Mouse (Mus musculus) heart, embryonic 11.5 days (tissue): ENCODE data around the gene Trim80. TPM values are rescaled to one million over a fixed set of nuclear protein-coding genes. Genes with fewer than 3 reads are reported as not detected.
"Not testable (repeated sequence)": the region's sequence is repeated elsewhere in the genome, so short reads cannot be mapped to it uniquely, and the experiment has no call there.

Experiments
- ATAC-seq: fragments of 200-750 bp; cut with Nextera tagmentation; replicated peaks from 2 replicates; pipeline ENCODE4 v1.8.0; 2017; ENCODE audit warnings: moderate library complexity; ENCODE audit not compliant: insufficient number of reproducible peaks, low FRiP score, low TSS enrichment
- H3K27ac ChIP-seq: fragments of 300-500 bp; sonication (generic); 2 replicates; pipeline ENCODE4 v1.5.1; 2014; ENCODE audit warnings: mild to moderate bottlenecking, low read depth, low read length
- H3K27me3 ChIP-seq: fragments of 300-500 bp; sonication (generic); 2 replicates; pipeline ENCODE4 v1.6.1; 2014; ENCODE audit warnings: mild to moderate bottlenecking, low read length, mixed read lengths; ENCODE audit not compliant: control insufficient read depth, insufficient read depth
- H3K36me3 ChIP-seq: fragments of 300-500 bp; sonication (generic); 2 replicates; pipeline ENCODE4 v1.6.1; 2014; ENCODE audit warnings: mild to moderate bottlenecking, low read length, moderate library complexity, mixed read lengths; ENCODE audit not compliant: control insufficient read depth, insufficient read depth
- H3K4me1 ChIP-seq: fragments of 300-500 bp; sonication (generic); 2 replicates; pipeline ENCODE4 v1.6.1; 2014; ENCODE audit warnings: low read length; ENCODE audit not compliant: control insufficient read depth, insufficient read depth
- H3K4me2 ChIP-seq: fragments of 300-500 bp; sonication (generic); 2 replicates; pipeline ENCODE4 v1.6.1; 2014; ENCODE audit warnings: mild to moderate bottlenecking, moderate library complexity
- H3K4me3 ChIP-seq: fragments of 300-500 bp; sonication (generic); 2 replicates; pipeline ENCODE4 v1.5.1; 2014; ENCODE audit warnings: low read depth, low read length
- H3K9ac ChIP-seq: fragments of 300-500 bp; sonication (generic); 2 replicates; pipeline ENCODE4 v1.6.1; 2014; ENCODE audit warnings: mild to moderate bottlenecking, low read depth, low read length, moderate library complexity
- H3K9me3 ChIP-seq: fragments of 300-500 bp; sonication (generic); replicated peaks from 2 replicates; pipeline ENCODE4 v1.6.1; 2016; ENCODE audit warnings: low read length; ENCODE audit not compliant: control insufficient read depth
- WGBS: fragments of 180-500 bp; shearing (Covaris S2); extraction: QIAGEN DNeasy Blood & Tissue Kit; methylation state at CpG from one replicate; pipeline ENCODE4 v1.1.7; 2014; ENCODE audit not compliant: insufficient replicate concordance; 5-methylcytosine and 5-hydroxymethylcytosine counted together
- polyA plus RNA-seq: library from polyadenylated mRNA; unstranded; fragments of >200 nt; fragmentation: Nextera tagmentation; extraction: Ambion mirVana; gene quantifications from 2 replicates; pipeline ENCODE4 v1.2.1, GENCODE M21; 2014

Gene Trim80
- polyA plus RNA-seq, 1 experiment from 2014 or later, result 0.26 TPM

DNA sequence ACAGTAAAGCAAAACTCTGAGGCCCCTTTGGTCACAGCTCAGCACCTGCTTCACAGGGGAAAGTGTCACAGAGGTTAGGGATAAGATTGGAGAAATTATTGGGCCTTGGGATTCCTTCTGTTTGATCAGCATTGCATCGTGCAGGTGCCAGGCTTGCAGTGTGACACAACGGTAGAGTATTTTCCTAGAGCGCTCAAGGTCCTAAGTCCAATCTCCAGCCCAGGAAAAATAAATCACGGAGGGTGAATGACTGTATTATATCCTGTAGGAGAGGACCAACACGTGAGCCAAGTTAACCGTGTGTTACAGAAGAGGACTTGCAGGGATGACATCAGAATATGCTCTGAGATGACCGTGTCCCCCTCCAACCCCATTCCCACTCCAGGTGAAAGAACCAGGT is 9.8 kb downstream of the Trim80 start:
- H3K27ac ChIP-seq, result no peak overlapping the region
- ATAC-seq, result no peak
- H3K4me3 ChIP-seq, result no peak overlapping the region
- H3K4me2 ChIP-seq, result no peak overlapping the region
- WGBS, result 79% methylated on average over 7 of the region's 7 CpGs
- no peak overlapping the region for H3K9ac ChIP-seq
- H3K4me1 ChIP-seq, result peaks cover 23% of the 10 kb centered on the region
- no peaks in the 10 kb centered on the region for H3K9me3 ChIP-seq
- no peaks in the 10 kb centered on the region for H3K36me3 ChIP-seq
- no peaks in the 10 kb centered on the region for H3K27me3 ChIP-seq

DNA sequence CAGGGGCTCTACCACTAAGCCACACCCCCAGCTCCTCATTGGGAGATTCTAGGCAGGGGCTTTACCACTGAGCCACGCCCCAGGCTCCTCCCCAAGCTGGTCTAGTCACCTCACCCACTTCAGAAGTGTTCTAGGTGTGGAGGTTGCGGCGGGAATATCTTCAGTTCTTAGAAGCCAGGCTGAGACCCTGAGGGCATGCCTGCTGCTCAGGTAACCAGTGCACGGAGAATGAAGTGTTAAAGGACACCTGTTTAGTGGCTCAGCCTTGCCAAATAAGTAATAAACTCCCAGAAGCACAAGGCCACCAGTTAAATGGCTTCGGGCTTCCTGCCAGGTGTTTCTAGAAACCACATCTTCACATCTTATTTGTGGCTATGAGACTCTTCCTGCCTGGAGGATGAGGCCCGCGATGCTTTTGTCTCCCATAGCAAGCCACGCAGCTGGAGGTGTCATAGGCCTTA is 11.5 kb downstream of the Trim80 start:
- H3K9ac ChIP-seq, result no peak overlapping the region
- H3K36me3 ChIP-seq, result no peaks in the 10 kb centered on the region
- 83% methylated on average over 8 of the region's 8 CpGs for WGBS
- no peaks in the 10 kb centered on the region for H3K27me3 ChIP-seq
- H3K4me1 ChIP-seq, result peaks cover 16% of the 10 kb centered on the region
- no peak overlapping the region for H3K27ac ChIP-seq
- no peaks in the 10 kb centered on the region for H3K9me3 ChIP-seq
- no peak overlapping the region for H3K4me3 ChIP-seq
- no peak overlapping the region for H3K4me2 ChIP-seq
- ATAC-seq, result no peak

DNA sequence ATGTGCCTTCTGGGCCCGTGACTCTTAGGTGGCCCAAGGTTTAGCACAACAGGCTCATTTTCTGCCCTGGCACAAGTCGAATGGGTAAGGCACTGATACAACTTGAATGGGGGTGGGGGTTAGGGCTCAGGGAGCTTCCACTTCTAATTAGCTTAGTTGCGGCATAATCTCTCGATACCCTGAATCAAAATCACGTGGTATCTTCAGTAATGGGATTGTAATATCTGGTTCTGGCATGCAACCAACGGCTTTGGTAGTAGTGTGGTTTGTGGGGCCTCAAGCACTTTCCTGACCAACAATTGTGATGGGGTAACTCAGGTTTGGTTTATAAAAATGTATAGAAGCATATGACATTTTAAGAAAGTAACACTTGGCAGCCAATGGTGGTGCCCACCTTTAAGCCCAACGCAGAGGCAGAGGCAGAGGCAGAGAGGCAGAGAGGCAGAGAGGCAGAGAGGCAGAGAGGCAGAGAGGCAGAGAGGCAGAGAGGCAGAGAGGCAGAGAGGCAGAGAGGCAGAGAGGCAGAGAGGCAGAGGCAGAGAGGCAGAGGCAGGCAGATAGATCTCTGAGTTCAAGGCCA is 12.0 kb downstream of the Trim80 start:
- H3K4me1 ChIP-seq, result peaks cover 11% of the 10 kb centered on the region

DNA sequence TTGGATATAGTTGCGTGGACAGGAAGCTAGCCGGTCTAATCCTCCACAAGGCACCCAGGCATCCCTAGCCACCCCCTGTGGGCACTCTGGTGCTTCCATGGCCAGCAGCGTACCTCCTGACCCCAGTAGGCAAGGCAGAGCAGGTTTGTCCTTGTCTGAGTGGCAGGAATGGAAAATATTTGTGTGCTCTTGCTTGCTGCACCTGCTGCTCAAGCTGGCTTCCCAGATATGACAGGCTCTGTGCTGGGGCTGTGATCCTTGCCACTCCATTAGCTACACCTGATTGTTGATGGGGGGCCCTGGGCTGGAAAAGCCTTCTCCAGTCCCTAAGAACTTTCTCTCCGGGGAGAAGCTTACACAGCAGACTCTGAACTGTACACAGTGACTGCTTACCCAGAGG is 13.0 kb downstream of the Trim80 start:
- H3K4me1 ChIP-seq, result 0 out of 2 replicates have a peak, but pooled peaks cover 11% of the 10 kb centered on the region
- no peak overlapping the region for H3K27ac ChIP-seq
- no peaks in the 10 kb centered on the region for H3K27me3 ChIP-seq
- 70% methylated on average over 4 of the region's 4 CpGs for WGBS
- H3K9ac ChIP-seq, result no peak overlapping the region
- H3K4me2 ChIP-seq, result no peak overlapping the region
- H3K4me3 ChIP-seq, result no peak overlapping the region
- no peak for ATAC-seq
- no peaks in the 10 kb centered on the region for H3K36me3 ChIP-seq
- no peaks in the 10 kb centered on the region for H3K9me3 ChIP-seq

More for the DNA sequence above, 12.0 kb downstream of the Trim80 start:
- Histone ChIP-seq H3K4me3 (no peak overlapping the region), H3K4me2 (no peak overlapping the region), H3K9ac (no peak overlapping the region), H3K27ac (no peak overlapping the region), H3K9me3 (no peaks in the 10 kb centered on the region), H3K27me3 (no peaks in the 10 kb centered on the region), H3K36me3 (no peaks in the 10 kb centered on the region)
- WGBS, result 79% methylated on average over 7 of the region's 7 CpGs
- no peak for ATAC-seq

DNA sequence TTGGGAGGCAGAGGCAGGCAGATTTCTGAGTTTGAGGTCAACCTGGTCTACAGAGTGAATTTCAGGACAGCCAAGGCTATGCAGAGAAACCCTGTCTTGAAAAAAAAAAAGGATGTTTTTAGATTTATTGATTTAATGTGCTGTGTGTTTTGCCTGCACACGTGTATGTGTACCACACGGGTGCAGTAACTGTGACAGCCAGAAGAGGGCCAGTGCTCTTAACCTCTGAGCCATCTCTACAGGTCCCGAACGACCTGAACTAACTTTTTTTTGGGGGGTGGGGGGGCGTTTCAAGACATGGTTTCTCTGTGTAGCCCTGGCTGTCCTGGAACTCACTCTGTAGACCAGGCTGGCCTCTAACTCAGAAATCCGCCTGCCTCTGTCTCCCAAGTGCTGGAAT is 14.5 kb downstream of the Trim80 start:
- H3K27me3 ChIP-seq, H3K27ac ChIP-seq, H3K9me3 ChIP-seq, H3K4me2 ChIP-seq, H3K36me3 ChIP-seq, H3K4me3 ChIP-seq, H3K9ac ChIP-seq, H3K4me1 ChIP-seq, ATAC-seq: not testable (repeated sequence)
- WGBS, result 80% methylated on average over 6 of the region's 6 CpGs

DNA sequence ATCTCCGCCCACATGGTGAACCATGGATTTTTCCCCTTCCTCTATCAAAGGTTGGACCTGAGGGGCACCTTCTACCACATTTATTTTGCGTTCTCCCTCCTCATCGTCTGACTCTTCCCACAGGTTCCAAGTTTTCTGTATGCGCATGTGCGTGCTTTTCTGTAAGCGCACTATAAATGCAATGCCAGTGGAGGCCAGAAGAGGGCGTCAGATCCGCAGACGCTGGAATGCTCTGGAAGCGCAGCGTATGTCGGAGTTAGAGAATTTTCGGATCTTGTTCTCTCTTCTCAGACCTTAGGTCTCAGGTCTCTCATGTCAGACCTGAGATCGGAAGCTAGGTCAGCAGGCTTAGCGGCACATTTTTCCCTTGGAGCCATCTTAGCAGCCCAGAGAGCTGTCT is 15.3 kb downstream of the Trim80 start:
- Histone ChIP-seq H3K27ac (no peak overlapping the region), H3K4me3 (no peak overlapping the region), H3K36me3 (no peaks in the 10 kb centered on the region), H3K9me3 (no peaks in the 10 kb centered on the region), H3K9ac (no peak overlapping the region), H3K4me2 (no peak overlapping the region), H3K27me3 (no peaks in the 10 kb centered on the region), H3K4me1 (0 out of 2 replicates have a peak, but pooled peaks cover 5% of the 10 kb centered on the region)
- 85% methylated on average over 15 of the region's 15 CpGs for WGBS
- ATAC-seq, result no peak

DNA sequence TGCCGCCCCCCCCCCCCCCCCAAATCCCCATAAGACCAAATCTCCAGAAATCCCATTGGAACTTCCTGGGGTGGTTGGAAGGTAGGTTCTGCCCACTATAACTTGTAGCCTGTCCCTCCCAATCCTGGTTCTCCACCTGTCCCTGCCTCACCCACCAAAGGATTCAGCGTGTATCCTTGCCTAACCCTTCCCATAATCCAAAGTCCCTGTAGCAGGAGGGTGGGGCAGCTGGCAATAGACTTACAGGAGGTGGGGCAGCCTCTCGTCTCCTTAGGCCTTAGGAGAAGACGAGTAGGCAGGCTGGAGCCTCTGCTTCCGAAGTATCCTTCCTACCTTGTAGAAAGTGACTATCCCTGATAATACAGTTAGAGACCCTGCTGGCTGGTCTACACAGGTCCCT is 15.8 kb downstream of the Trim80 start:
- WGBS, result 78% methylated on average over 5 of the region's 5 CpGs
- H3K4me1 ChIP-seq, result 0 out of 2 replicates have a peak, but pooled peaks cover 5% of the 10 kb centered on the region
- H3K27me3 ChIP-seq, result no peaks in the 10 kb centered on the region
- H3K4me2 ChIP-seq, result no peak overlapping the region
- no peak overlapping the region for H3K27ac ChIP-seq
- ATAC-seq, result no peak
- no peak overlapping the region for H3K9ac ChIP-seq
- H3K9me3 ChIP-seq, result no peaks in the 10 kb centered on the region
- H3K4me3 ChIP-seq, result no peak overlapping the region
- no peaks in the 10 kb centered on the region for H3K36me3 ChIP-seq

DNA sequence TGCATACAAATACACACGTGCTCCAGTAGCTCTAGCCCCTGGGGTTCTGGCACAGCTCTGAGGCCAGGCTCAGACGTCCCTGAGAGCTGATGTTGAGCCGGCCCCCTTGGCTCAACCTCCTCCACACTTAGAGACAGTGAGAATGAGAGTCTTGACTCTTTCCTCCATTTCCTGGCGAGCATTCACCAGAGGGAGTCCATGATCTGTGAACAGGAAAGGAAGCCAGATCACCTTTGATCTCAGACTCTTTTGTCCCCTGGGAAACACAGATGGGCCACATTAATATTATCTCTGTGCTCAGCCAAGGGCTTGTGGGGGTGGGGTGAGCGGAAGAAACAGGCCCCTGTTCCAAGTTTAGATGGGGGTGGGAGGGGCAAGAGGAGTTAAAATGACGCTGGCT is 17.1 kb downstream of the Trim80 start:
- WGBS, result 24% methylated on average over 6 of the region's 6 CpGs
- H3K27me3 ChIP-seq, result no peaks in the 10 kb centered on the region
- ATAC-seq, result no peak; the same call in 1 of the 2 replicates
- no peak overlapping the region for H3K4me2 ChIP-seq
- no peak overlapping the region for H3K9ac ChIP-seq
- H3K9me3 ChIP-seq, result no peaks in the 10 kb centered on the region
- H3K27ac ChIP-seq, result no peak overlapping the region
- H3K36me3 ChIP-seq, result no peaks in the 10 kb centered on the region
- no peak overlapping the region for H3K4me3 ChIP-seq
- 0 out of 2 replicates have a peak, but pooled peaks cover 5% of the 10 kb centered on the region for H3K4me1 ChIP-seq

DNA sequence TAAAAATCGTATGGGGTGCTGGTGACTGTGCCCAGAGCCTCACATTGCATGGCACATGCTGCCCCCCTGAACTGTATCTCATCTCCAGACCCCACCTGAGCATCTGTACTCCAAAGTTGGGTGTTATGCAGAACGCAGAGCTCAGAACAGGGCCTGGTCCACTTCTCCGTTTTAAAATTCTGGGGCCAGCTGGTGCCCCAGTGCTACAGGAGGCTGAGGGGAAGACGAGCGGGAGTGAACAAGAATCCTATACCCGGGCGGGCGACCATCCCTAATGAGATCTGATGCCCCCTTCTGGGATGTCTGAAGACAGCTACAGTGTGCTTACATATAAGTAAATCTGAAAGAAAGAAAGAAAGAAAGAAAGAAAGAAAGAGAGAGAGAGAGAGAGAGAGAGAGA is 20.6 kb downstream of the Trim80 start:
- Histone ChIP-seq H3K4me1 (peaks cover 9% of the 10 kb centered on the region), H3K9ac (no peak overlapping the region), H3K4me3 (no peak overlapping the region), H3K27ac (no peak overlapping the region), H3K36me3 (no peaks in the 10 kb centered on the region), H3K9me3 (no peaks in the 10 kb centered on the region), H3K4me2 (no peak overlapping the region), H3K27me3 (no peaks in the 10 kb centered on the region)
- WGBS, result 23% methylated on average over 8 of the region's 8 CpGs
- ATAC-seq, result no peak
